Mouse (Mus musculus): Measurements from ENCODE around the gene Enthd1.
"Not testable (repeated sequence)": the region's sequence is repeated elsewhere in the genome, so short reads cannot be mapped to it uniquely, and the experiment has no call there.

Enthd1 gene

DNA sequence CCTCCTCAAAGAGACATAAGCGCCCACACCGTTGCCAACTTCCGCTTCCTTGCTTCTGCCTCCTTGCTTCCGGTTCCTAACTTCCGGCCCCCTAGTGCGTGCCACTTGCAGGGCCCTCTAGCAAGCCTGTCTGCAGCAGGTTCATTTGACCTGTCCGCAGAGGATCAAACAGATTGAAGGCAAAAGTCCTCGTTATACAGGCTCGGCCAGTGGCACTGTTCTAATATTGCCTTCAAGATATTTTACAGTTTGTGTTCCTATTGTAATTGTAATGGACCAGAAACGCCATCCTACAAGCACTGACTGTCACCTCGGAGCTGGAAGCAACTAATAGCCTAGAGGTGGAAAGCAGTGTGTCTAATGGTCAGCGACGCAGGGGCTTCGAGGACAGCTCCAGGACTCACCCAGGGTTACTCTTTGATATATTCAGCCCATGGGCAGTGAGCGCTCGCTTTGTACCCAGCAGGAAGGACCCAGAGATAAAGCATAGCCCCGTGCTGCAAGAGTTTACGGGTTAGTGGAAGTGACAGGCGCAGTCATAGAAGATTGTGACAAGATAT is at the start of gene Enthd1:
TSS of gene Enthd1 (minus strand) at position 51 of the 560 bp plus-strand sequence.
- no peak for DNase-seq (ENCODE audit: low spot score in 2 of 2)

DNA sequence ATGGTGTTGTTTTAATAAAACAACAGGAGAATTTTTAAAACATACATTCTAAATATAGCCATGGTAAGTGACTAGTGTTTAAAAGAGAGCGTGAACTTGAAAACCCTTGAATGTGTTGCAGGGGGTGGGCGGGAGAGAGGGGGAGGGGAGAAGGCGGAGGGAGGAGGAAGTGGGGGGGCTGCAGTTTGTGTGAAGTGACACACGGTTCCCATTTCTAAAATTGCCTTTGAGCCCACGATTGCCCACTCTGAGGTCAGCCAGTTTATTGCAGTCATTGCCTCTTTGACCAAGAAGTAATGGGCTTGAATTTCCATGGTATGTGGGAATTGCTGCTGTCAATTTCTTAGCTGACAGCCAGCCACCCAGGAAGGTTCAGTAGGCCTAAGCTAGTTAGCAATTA is 48.9 kb upstream of the Enthd1 start:
- no peak for DNase-seq (ENCODE audit: low spot score in 2 of 2)

DNA sequence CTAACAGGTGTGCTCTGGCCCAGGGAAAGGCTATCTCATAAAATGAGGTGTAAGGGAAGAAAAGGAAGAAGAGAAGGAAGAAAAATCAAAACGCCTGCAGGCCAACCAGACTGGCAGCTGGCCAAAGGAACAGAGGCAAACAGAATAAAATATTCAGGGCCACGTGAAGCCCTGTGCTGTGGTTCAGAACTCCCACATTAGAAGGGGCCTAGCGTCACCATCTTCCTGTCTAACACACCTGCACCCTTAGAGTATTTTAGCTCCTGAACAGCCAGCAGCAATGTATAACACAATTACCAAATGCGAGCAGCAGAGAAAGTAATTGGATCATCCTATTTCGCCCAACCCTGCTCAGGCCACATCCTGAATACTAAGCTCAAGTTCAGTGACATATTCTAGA is 46.5 kb upstream of the Enthd1 start:
- DNase-seq (ENCODE audit: low spot score in 2 of 2), result no peak

GRCm38 (mm10) chr15:80610335-80610734 is 45.4 kb upstream of the Enthd1 start:
- DNase-seq (ENCODE audit: low spot score in 2 of 2), result no peak

DNA sequence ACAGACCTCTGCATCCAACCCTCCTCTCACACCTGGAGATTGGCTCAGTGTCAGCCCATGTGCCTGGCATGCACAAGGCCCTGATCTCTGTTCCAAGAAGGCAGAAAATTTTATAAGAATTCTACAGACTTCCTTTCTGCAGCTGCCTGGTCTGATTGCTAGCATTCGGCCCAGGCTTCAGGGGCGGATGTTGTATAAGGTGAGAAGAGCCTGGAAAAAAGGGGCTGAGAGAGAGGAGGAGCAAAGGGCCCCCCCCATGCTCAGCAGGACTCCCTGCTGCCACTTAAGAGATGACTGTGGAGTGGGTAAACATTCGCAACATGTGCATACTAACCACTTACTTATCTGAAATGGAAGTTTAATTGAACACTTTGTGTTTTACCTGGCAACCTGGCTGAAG is 43.0 kb upstream of the Enthd1 start:
- DNase-seq (ENCODE audit: low spot score in 2 of 2), result no peak

GRCm38 (mm10) chr15:80604026-80604425 is 39.1 kb upstream of the Enthd1 start:
- no peak for DNase-seq (ENCODE audit: low spot score in 2 of 2)

DNA sequence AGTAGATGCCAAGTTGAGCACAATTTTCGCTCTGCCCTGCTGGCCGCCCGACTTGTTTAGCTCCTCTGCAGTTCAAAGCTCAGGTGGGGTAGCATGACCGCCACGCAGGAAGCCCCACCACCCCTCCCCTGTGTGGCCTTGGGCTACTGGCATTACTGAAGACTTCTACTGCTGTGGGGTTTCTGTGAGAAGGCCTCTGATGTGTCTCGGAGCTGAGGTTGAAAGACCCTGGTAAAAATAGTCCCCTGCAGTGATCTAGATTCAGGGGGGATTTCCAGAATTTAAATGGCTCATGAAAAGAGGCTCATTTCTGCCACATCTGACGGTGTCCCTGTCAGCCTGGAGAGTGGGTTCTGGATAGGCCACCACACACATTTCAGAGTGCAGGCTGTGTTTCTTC is 37.5 kb upstream of the Enthd1 start:
- no peak for DNase-seq (ENCODE audit: low spot score in 2 of 2)

DNA sequence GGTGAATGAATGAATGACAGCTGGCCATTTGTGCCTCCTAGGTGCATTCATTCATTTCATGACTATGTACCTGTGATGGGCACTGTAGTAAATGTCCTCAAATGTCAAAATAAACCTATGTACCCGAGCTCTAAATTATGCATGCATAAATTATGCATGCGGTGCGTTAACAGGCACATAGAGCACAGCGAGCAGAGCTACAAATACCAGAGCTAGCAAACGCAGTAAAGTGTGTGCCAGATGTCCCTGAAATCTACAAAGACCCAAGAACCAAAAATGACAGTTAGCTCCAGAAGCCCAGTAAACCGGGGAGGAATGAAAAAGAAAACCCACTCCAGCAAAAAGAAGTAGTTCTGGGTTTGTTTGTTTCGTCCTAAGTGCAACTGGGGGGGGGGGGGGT is 36.5 kb upstream of the Enthd1 start:
- DNase-seq (ENCODE audit: low spot score in 2 of 2), result no peak

DNA sequence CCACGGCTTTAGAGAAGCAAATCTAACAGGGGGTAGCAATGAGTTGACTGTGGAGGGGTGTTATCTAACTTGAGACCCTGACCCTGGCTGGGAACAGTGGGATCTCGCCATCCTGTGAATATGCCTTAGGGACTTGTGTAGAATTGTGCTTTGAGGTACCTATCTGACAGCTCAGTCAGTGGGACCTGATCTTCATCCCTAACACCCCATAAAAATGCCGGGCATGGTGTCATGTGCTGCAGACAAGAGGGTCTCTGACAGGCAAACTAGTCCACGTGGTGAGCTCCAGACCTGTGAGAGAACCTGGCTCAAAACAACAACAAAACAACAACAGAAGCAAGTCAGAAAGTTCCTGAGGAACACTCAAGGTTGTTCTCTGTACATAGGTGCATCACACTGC is 34.9 kb upstream of the Enthd1 start:
- DNase-seq (ENCODE audit: low spot score in 2 of 2), result no peak

DNA sequence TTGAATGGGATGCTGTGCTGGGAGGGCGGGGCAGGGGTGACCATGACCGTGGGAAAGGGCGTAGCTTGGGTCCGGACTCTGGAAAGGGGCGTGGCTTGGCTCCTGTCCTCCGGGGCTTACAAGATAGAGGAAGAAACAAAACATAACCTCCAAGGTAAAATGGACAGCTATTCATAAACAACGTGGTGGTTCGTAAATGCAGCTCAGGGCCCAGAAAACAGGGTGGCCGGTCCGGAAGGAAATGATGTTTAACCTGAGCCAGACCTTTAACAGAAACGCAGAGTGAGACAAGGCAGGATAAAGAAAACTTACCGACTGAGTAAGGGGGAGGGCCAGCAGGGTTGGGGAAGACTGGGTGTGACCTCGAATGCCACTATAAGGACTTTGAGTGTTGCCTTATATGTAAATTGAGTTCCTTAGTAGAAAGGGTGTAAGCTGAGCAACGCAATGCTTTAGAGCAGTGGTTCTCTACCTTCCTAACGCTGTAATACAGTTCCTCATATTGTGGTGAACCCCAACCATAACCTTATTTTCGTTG is 34.3 kb upstream of the Enthd1 start:
- DNase-seq (ENCODE audit: low spot score in 2 of 2), result no peak

DNA sequence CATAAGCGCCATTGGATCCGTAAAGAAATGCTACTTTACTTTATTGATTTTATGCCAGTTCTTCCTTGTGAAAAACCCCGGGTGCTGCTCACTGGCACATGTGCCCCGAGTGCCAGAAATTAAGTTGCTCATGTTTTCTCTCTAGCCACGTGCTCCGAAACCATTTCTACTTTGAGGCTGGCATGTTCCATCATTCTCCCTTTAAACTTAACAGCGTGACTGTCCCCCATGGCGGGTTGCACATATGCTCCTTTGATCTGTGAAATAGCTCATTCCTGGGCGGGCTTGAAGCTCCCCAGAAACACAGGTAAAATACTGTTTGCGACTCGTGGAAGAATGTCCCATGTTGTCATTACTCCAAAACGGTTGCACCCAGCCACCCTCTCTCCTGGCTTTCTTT is 33.8 kb upstream of the Enthd1 start:
- no peak for DNase-seq (ENCODE audit: low spot score in 2 of 2)

DNA sequence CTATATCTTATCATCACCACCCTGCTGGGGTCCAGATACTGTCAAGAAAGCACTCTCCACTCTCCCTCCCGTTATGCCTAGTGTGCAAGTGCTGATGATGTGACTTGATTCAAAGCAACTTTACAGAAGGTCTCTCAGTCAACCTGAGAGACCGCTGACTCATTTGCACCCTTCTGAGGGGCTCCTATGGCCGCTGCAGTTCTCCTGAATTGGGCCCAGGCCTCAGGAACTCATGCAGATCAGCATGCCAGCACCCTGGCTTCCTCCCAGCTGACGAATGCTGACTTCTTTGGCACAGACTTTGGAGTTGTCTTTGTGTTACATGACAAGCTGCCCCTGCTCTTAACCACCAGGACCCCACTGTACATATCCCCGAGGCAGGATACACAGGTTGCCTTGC is 28.9 kb upstream of the Enthd1 start:
- no peak for DNase-seq (ENCODE audit: low spot score in 2 of 2)

GRCm38 (mm10) chr15:80592737-80593136 is 27.8 kb upstream of the Enthd1 start:
- DNase-seq (ENCODE audit: low spot score in 2 of 2), result no peak

GRCm38 (mm10) chr15:80590641-80591040 is 25.7 kb upstream of the Enthd1 start:
- no peak for DNase-seq (ENCODE audit: low spot score in 2 of 2)

DNA sequence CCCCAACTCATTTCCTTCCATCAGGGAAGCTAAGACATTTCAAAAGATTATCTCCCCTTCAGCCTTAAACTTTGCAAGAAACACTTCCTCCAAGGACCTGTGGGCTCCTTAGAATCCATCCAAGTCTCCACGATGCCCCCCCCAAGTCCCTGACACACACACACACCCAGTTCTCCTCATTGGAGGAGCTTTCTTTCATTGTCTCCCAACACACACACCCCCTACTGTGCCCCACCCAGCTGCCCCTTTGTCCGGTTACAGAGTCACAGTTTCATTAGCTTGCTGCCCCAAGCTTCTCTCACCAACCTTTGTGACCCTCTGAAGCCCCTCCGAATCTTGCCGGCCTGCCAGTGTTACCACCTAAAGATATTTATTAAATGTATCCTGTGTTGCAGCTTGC is 21.3 kb upstream of the Enthd1 start:
- no peak for DNase-seq (ENCODE audit: low spot score in 2 of 2)

- no peak for DNase-seq (ENCODE audit: low spot score in 2 of 2)
Observed at GRCm38 (mm10) chr15:80582581-80583495, 17.9 kb upstream of the Enthd1 start.

DNA sequence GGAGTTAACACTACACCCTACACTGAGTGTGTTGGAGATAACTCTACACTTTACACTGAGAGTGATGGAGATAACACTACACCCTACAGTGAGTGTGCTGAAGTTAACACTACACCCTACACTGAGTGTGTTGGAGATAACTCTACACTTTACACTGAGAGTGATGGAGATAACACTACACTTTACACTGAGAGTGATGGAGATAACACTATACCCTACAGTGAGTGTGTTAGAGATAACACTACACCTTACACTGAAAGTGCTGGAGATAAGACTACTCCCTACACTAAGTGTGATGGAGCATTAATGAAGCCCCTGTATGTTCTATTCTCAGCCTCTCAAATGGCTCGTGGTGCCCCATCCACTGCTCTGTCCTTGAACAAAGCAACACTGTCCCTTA is 15.6 kb upstream of the Enthd1 start:
- not testable (repeated sequence) for DNase-seq (ENCODE audit: low spot score in 2 of 2)

- DNase-seq (ENCODE audit: low spot score in 2 of 2), result no peak
Observed at GRCm38 (mm10) chr15:80579121-80579520, 14.2 kb upstream of the Enthd1 start.

- DNase-seq (ENCODE audit: low spot score in 2 of 2), result no peak
Observed at GRCm38 (mm10) chr15:80577166-80577960, 12.4 kb upstream of the Enthd1 start.

- DNase-seq (ENCODE audit: low spot score in 2 of 2), result no peak
Observed at GRCm38 (mm10) chr15:80576415-80576994, 11.5 kb upstream of the Enthd1 start.

DNA sequence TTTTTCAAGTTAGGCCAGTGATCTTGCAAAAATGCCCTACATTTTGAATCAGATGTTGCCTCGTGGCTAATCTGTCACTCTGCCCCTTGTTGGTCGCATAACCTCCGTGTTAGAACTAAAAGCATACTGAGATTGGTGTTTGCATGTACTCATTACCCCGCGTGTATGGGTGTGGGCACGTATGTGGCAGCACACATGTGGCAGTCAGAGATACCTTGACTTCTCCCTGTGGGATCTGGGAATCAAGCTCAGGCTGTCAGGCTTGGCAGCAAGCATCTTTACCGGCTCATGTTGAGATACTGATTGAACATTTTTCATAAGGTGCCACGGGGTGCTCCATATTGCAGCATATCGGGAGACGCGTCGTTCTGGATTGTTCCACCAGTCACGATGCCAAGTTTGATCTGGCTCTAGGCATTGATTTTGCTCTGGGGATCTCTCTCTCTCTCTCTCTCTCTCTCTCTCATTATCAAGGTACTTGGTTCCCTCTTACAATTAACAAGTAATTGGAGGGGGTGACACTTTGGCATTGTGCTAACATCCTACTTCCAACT is 10.9 kb upstream of the Enthd1 start:
- DNase-seq (ENCODE audit: low spot score in 2 of 2), result no peak
